Mouse (Mus musculus) CD4-positive naive resting alpha-beta T cell, adult 76 days (primary cell): Measurements from ENCODE around the gene Gm21440. TPM values are rescaled to one million over a fixed set of nuclear protein-coding genes. Genes with fewer than 3 reads are reported as not detected.

ENCODE experiments used
- total RNA-seq: library from RNA; stranded (reverse); gene quantifications from one replicate; pipeline ENCODE4 v1.2.4, GENCODE M21; 2023

The Gm21440 gene
- not detected for total RNA-seq

GRCm38 (mm10) chrY:13252091-13252490 is at the start of gene Gm21440, which contains the start of gene Gm21454:
TSS of gene Gm21440 (plus strand) at chrY:13252391.
TSS of gene Gm21454 (plus strand) at chrY:13252442.

GRCm38 (mm10) chrY:13223828-13224227 is 28.4 kb upstream of the Gm21440 start, which contains the start of gene Gm21828:
TSS of gene Gm21828 (minus strand) at chrY:13223928.

Other genes with a start within 250 kb of the Gm21440 start
- not detected for gene Gm20807, start 209.5 kb upstream of the Gm21440 start, total RNA-seq
- gene Gm21891, start 118.9 kb upstream of the Gm21440 start, total RNA-seq = not detected
- not detected for gene Gm21425, start 90.4 kb upstream of the Gm21440 start, total RNA-seq
- gene Gm21828, start 28.5 kb upstream of the Gm21440 start, total RNA-seq = not detected
- gene Gm21454, start 51 bp downstream of the Gm21440 start, total RNA-seq = not detected
- gene Gm21725, start 96.7 kb downstream of the Gm21440 start, total RNA-seq = not detected
- not detected for gene Gm21866, start 213.2 kb downstream of the Gm21440 start, total RNA-seq
- gene Gm20773, start 241.6 kb downstream of the Gm21440 start, total RNA-seq = not detected